Mouse (Mus musculus) gastrocnemius, postnatal 25 days (tissue): ENCODE data around the gene Mtcl1. TPM values are rescaled to one million over a fixed set of nuclear protein-coding genes. Genes with fewer than 3 reads are reported as not detected.
A peak's percentile ranks its signal among the peaks of the same experiment; 100 is the strongest.
"Not testable (repeated sequence)": the region's sequence is repeated elsewhere in the genome, so short reads cannot be mapped to it uniquely, and the experiment has no call there.

ENCODE experiments used
- DNase-seq: peaks from one replicate; pipeline ENCODE4 v3.0.0; 2022
- total RNA-seq, 2 experiments: library from RNA; stranded (reverse); gene quantifications; 1 replicate in 1 of 2; 2 replicates in 1 of 2; pipeline ENCODE4 v1.2.3; 2021

The Mtcl1 gene
- total RNA-seq, 2 experiments from 2014 or later, result 6.0 to 6.3 TPM

- peak; percentile 42 for DNase-seq
These were observed 837 bp downstream of the Mtcl1 start for GRCm38 (mm10) chr17:66448421-66449405.

- no peak for DNase-seq
These were observed 1.6 kb downstream of the Mtcl1 start for GRCm38 (mm10) chr17:66447978-66448377.

- no peak for DNase-seq
These were observed 2.6 kb downstream of the Mtcl1 start for GRCm38 (mm10) chr17:66447007-66447312.

DNA sequence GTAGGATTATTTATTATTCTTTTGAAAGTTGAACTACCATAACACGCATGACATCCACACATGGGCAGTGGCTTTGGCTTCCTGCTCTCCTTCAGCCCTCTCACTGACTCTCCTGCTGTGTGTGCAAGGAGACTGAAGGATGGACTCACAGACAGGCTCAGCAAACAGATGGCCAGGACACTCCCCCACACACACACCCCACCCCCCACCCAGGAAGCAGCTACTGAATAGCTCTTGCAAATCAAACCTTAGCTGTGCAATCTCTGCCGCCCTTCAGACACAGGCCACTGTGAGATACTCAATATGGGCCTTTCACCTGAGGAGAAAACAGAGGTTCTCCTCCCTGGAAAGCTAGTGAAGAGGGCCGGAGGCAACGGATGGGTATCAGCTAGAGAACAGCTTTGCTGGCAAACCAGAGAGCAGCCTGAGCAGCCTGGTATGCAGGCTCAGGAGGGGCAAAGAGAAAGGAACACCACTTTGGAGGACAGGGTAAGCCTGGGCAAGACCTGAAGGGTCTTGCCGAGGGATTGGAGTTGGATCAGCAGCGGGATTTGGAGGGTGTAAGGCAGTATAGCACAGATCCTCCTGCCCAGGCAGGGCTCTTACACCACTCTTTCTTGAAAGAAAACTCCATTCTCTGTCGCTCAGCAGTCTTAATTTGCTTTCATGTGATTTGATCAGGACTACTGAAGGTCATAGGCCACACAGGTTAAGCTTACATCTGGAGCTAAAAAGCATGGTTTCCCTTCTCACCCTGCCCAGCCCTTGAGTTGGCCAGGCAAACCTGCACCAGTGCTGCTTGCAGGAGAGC, 3.1 kb downstream of the Mtcl1 start:
- DNase-seq, result no peak

DNA sequence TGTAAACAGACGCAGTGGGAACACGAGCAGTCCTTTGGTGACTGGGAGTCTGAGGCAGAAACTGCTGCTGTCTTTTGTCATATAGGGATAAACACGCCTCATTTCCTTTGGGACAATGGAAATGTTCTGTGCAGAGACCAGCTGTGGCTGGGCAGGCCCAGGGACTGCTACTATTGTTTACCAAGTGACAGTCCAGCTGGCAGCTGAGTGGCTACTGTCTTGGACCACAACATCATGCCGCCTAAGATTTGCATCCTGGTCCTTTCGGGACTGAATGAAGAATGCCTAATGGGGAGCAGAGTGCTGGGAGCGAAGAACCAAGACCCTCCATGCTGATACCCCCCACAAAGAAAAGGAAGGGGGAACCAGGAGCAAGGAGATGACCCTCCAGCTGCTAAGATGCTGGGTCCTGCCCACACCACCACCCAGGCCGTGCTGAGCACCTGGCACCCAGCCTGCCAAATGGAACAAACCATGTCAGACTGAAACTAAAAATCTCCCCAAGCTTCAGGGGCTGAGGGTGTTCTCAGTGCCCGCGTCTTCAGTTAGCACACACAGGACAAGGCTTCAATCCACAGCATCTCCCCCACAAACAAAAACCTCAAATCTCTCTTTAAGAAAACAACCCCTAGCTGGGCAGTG, 5.4 kb downstream of the Mtcl1 start:
- no peak for DNase-seq

- no peak for DNase-seq
These were observed 9.7 kb downstream of the Mtcl1 start for GRCm38 (mm10) chr17:66439888-66440287.

DNA sequence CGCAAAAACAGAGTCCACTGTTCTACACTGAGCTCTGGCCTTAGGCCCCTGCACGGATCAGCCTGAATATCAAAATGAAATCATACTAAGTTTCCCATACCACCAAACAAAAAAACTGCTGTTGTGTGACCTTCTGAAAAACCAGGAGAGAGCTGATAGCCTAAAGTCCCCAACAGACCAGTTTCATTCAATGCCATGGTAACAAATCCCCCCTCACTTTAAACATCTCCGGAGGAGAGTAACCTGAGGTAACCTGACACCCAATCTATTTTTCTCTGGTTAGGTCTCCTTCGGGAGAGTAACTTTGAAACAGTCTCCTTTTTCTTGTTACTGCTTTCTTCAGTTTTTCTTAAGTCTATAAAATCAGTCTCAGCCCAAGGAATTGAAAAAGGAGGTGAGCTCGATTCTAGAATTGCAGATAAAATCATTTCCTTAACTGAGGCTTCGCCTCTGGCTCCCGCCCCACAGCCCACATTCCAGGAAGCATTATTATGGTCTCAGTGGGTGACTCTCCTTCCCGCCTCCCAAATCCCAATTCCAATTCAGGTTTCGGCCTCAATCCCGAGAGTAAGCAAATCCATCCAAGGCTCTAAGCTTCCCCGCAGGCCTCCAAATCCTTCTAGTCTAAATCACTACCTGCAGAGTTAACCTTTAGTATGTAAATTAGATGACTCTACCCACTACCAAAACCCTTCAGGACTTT, 10.3 kb downstream of the Mtcl1 start:
- no peak for DNase-seq

GRCm38 (mm10) chr17:66438137-66438536, 11.4 kb downstream of the Mtcl1 start:
- DNase-seq, result no peak

DNA sequence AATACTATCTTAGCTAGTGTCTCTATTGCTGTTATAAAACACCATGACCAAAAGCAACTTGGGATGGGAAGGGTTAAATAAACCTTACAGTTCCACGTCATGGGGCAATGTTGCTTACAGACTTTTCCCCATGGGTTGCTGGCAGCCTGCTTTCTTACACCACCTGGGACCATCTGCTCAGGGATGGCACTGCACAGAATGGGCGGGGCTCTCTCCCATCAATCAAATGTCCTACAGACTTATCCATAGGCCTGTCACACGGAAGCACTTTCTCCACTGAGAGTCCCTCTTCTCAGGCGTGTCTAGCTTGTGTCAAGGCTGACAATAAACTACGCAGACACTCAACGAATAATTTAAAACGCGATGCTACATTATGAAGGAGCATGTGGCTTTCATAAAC, 12.7 kb downstream of the Mtcl1 start:
- no peak for DNase-seq

- no peak for DNase-seq
These were observed 13.6 kb downstream of the Mtcl1 start for GRCm38 (mm10) chr17:66435982-66436381.

DNA sequence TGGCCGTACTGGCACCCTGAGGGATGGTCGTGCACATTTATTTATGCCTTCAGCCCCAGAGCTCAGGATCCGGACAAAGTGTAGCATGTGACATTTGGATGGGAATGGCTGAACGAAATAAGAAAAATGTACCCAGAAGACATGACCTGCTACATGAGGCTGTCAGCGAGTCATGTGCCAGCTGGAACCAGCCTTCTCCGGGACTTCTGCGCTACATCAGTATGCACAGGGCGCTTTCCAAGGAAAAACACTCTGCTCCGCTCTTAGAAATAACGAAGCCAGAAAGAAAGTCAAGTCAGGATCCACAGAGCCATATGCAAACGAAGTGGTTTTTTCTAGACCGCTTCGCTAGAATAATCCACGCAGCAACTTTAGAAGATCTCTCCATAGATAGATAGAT, 14.5 kb downstream of the Mtcl1 start:
- DNase-seq, result no peak

DNA sequence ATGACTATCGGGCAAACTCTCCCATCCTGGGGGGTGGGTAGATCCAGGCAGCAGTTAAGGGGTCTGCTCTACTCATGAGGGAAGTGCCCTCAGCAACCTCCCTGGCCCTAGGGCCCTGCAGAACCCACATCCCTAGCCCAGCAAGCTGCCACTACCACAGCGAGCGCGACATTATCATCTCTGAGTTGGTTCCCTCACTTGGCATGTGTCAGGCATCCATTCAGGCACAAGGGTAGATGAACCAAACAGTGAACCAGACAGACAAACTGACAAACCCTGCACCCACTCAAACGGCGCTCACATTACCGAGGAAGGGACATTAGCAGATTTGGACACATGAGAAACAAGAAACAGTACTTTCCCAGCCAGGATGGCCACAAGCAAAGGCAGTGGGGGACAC, 15.0 kb downstream of the Mtcl1 start:
- DNase-seq, result no peak

DNA sequence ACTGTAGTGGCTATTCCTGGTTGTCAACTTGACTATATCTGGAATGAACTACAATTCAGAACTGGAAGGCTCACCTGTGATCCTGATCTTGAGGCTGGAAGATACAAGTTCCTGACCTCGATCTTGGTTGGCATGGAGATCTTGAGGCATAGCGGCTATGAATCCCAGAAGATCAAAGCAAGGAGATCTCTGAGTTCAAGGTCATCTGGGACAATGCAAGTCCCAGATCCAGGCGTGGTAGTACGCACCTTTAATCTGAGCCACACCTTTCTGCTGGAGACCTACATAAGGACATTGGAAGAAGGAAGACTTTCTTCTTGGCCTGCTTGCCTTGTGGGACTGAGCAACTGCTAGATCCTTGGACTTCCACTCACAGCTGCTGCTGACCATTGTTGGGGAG, 24.9 kb downstream of the Mtcl1 start:
- not testable (repeated sequence) for DNase-seq

DNA sequence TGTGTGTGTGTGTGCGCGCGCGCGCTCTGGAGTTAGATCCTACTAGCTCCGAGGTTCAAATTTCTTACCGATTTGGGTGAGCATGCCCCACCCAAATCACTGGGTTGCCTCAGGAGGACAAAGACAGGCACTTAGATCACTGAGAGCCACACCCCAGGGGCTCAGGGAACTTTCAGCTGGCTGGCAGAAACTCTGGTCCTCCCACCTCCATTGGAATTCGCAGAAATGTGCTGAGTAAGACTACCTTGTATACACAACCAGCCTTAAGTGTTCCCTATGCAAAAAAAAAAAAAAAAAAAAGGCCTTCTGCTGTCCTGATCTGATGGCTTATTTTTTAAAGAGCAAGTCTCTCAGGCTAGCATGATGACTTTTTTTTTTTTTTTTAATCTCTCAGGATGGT, 30.1 kb downstream of the Mtcl1 start:
- DNase-seq, result no peak

DNA sequence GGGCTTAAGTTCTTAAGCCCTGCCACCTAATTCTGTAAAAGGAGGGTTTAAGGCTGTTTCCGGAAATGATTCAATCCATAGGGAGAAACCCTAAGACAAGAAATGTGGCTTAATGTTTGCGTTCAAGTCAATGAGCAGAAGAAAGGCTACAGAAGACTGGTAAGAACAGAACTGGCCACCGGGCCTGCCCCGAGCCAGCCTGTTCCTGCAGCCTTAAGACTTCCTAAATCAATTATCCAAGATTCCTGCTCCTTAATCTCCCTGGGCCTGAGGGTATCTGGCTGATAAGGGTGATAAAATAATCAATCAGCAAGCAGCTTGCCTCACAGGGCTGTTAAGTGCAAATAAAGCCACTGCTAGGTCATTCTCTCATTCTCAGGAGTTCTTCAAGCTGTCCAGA, 31.8 kb downstream of the Mtcl1 start:
- DNase-seq, result no peak

GRCm38 (mm10) chr17:66417329-66417728, 32.2 kb downstream of the Mtcl1 start:
- no peak for DNase-seq

DNA sequence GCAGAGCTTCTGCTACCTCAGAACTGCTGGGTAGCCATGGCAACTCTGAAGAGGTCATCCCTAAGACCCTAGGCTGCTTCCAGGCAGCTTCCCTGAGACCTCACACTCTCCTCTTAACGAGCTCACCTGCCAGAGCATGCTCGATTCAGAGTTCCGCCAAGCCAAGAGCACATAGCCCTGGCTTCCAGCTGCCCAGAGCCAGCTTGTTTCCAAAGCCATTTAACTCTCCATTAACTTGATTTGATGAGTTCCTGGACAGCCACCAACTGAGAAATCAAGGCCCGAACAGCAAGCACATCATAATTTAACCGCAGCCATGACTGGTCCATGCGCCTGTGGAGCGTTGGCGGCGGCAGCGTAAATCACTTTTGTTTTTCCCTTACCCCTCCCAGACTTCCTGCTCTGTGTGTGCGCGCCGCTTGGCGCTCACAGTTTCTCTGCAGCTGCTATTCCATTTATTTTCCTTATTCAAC, 32.7 kb downstream of the Mtcl1 start:
- peak; percentile 35 for DNase-seq

DNA sequence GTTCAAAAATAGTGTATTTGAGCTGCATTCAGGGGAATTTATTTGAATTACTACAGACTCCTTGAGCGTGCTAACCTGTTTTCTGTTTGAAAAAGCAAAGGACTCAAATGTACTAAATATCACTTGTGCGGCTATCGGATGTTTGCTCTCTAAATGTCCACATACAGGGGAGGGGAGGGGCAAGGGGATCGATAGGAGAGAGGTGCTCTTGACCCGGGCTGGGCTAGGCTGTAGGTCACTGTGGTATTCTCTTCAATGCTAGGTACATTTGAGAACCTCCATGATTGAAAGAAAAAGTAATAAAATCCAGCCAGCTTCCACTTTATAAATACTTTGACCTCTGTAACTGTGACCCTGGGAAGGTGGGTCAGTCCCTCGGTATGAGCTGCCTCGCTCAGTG, 33.1 kb downstream of the Mtcl1 start:
- no peak for DNase-seq

- DNase-seq, result no peak
These were observed 35.2 kb downstream of the Mtcl1 start for GRCm38 (mm10) chr17:66414331-66414730.

GRCm38 (mm10) chr17:66412155-66412970, 37.2 kb downstream of the Mtcl1 start:
- no peak for DNase-seq

- no peak for DNase-seq
These were observed 38.6 kb downstream of the Mtcl1 start for GRCm38 (mm10) chr17:66410884-66411426.
